Mouse (Mus musculus) lung, postnatal 10 days (tissue): ENCODE results near the gene Ubiad1.

ENCODE experiments used
- DNase-seq: peaks from one replicate; pipeline ENCODE4 v3.0.0; 2021

The Ubiad1 gene

GRCm38 (mm10) chr4:148397531-148398287 lies 46.9 kb downstream of the Ubiad1 start:
- DNase-seq = no peak

GRCm38 (mm10) chr4:148397113-148397512 lies 47.5 kb downstream of the Ubiad1 start:
- no peak for DNase-seq

- no peak for DNase-seq
These were observed 48.7 kb downstream of the Ubiad1 start for GRCm38 (mm10) chr4:148395875-148396274.

- no peak for DNase-seq
These were observed 49.4 kb downstream of the Ubiad1 start for GRCm38 (mm10) chr4:148395198-148395597.

GRCm38 (mm10) chr4:148391714-148392310 lies 52.8 kb downstream of the Ubiad1 start:
- no peak for DNase-seq

GRCm38 (mm10) chr4:148389635-148390034 lies 54.9 kb downstream of the Ubiad1 start:
- no peak for DNase-seq

GRCm38 (mm10) chr4:148389047-148389446 lies 55.5 kb downstream of the Ubiad1 start:
- no peak for DNase-seq

- no peak for DNase-seq
These were observed 59.3 kb downstream of the Ubiad1 start for GRCm38 (mm10) chr4:148385269-148385668.
